Mouse (Mus musculus) forebrain, postnatal 0 days (tissue): ENCODE measurements at regions not wholly inside any gene's neighbourhood (a gene's known extent, or its start where the extent isn't known, plus 50 kb on each side); places are given as distances from the start of the nearest gene placed in this dataset.

Experiments used
- ATAC-seq: fragments of 200-750 bp; cut with Nextera tagmentation; 2 replicates; pipeline ENCODE4 v1.8.0; 2017; ENCODE audit warnings: mild to moderate bottlenecking, moderate library complexity
- DNase-seq: peaks from one replicate; pipeline ENCODE4 v3.0.0-alpha.2; 2015
- H3K27ac ChIP-seq: fragments of 300-500 bp; sonication (generic); 2 replicates; pipeline ENCODE4 v1.5.1; 2014; ENCODE audit warnings: low read depth, mild to moderate bottlenecking, antibody characterized with exemption, low read length, moderate library complexity, mixed read lengths
- H3K27me3 ChIP-seq: fragments of 300-500 bp; sonication (generic); 2 replicates; pipeline ENCODE4 v1.6.1; 2014; ENCODE audit warnings: mild to moderate bottlenecking, low read length, mixed read lengths; ENCODE audit not compliant: insufficient read depth
- H3K36me3 ChIP-seq: fragments of 300-500 bp; sonication (generic); 2 replicates; pipeline ENCODE4 v1.6.1; 2014; ENCODE audit warnings: mild to moderate bottlenecking, moderate library complexity; ENCODE audit not compliant: insufficient read depth
- H3K4me1 ChIP-seq: fragments of 300-500 bp; sonication (generic); 2 replicates; pipeline ENCODE4 v1.6.1; 2014; ENCODE audit warnings: antibody characterized with exemption; ENCODE audit not compliant: insufficient read depth
- H3K4me2 ChIP-seq: fragments of 300-500 bp; sonication (generic); 2 replicates; pipeline ENCODE4 v1.6.1; 2014; ENCODE audit warnings: low read depth, mild to moderate bottlenecking, moderate library complexity
- H3K4me3 ChIP-seq: fragments of 300-500 bp; sonication (generic); 2 replicates; pipeline ENCODE4 v1.5.1; 2014; ENCODE audit warnings: low read depth, low read length, mixed read lengths
- H3K9ac ChIP-seq: fragments of 300-500 bp; sonication (generic); 2 replicates; pipeline ENCODE4 v1.6.1; 2014; ENCODE audit warnings: mild to moderate bottlenecking
- H3K9me3 ChIP-seq: fragments of 300-500 bp; sonication (generic); 2 replicates; pipeline ENCODE4 v1.6.1; 2016; ENCODE audit warnings: low read length
- CTCF ChIP-seq: sonication (generic); IDR thresholded peaks from 2 replicates; pipeline ENCODE4 v1.5.1; 2016; ENCODE audit warnings: antibody characterized with exemption, control low read depth, low read depth
- WGBS: fragments of 180-500 bp; shearing (Covaris S2); extraction: QIAGEN DNeasy Blood & Tissue Kit; methylation state at CpG from one replicate; pipeline ENCODE4 v1.1.7; 2014; 5-methylcytosine and 5-hydroxymethylcytosine counted together

DNA sequence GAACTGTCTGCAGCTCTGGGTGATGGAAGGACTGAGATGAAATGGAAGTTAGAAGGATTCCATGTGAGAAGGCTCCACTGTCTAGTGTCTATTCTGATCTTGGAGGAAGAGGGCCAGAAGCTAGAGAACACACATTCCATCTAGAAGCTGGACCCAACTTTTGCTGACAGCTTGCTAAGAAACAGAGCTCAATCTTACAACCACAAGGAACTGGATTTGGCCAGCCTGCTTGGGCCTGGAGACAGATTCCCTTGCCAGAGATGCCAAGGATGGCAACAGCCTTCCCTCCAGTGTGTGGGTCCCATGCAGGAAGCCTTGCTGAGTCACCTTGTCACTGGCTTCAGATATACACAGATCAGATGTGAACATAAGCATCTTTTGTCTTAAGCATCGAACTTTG lies 591.0 kb downstream of the Tns3 start:
- Histone ChIP-seq H3K9me3 (no peaks in the 10 kb centered on the region), H3K4me3 (no peak overlapping the region), H3K27ac (no peak overlapping the region), H3K4me2 (no peak overlapping the region), H3K9ac (no peak overlapping the region), H3K36me3 (no peaks in the 10 kb centered on the region), H3K4me1 (no peaks in the 10 kb centered on the region), H3K27me3 (no peaks in the 10 kb centered on the region)
- DNase-seq (no peak), ATAC-seq (no peak)
- 87% methylated on average over 1 of the region's 1 CpGs for WGBS
- no peak for TF ChIP-seq CTCF

GRCm38 (mm10) chr11:8068873-8069272 lies 595.5 kb downstream of the Tns3 start:
- no peak for TF ChIP-seq CTCF
- no peak for DNase-seq

DNA sequence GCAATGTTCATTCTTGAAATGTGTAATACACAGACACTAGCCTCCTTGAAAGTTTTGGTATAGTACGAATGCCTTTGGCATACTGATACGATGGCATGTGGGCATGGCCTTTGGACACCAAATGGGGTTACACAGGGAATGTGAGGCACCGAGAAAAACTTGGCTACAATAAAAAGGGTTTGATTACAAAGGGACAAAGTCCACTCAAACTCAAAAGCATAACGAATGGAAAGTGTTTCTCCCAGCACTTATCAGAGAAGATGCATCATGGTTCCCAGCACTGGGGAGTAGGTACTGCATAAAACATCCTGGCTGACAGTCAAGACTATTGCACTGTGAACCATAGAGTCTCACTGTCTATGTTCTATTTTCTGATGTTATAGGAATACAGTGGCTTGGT lies 597.0 kb downstream of the Tns3 start:
- ATAC-seq (no peak), DNase-seq (no peak)
- no peak overlapping the region for H3K4me3 ChIP-seq
- TF ChIP-seq CTCF = no peak
- no peak overlapping the region for H3K27ac ChIP-seq
- no peaks in the 10 kb centered on the region for H3K9me3 ChIP-seq
- no peaks in the 10 kb centered on the region for H3K4me1 ChIP-seq
- H3K9ac ChIP-seq = no peak overlapping the region
- no peaks in the 10 kb centered on the region for H3K27me3 ChIP-seq
- WGBS = 69% methylated on average over 4 of the region's 4 CpGs
- no peaks in the 10 kb centered on the region for H3K36me3 ChIP-seq
- no peak overlapping the region for H3K4me2 ChIP-seq

More at GRCm38 (mm10) chr11:8068873-8069272, 595.5 kb downstream of the Tns3 start:
- H3K27me3 ChIP-seq = no peaks in the 10 kb centered on the region
- H3K36me3 ChIP-seq = no peaks in the 10 kb centered on the region
- 12% methylated on average over 3 of the region's 3 CpGs for WGBS
- peak; percentile 47 for ATAC-seq
- no peak overlapping the region for H3K4me3 ChIP-seq
- H3K9me3 ChIP-seq = no peaks in the 10 kb centered on the region
- no peak overlapping the region for H3K27ac ChIP-seq
- no peaks in the 10 kb centered on the region for H3K4me1 ChIP-seq
- H3K4me2 ChIP-seq = no peak overlapping the region
- H3K9ac ChIP-seq = no peak overlapping the region

- no peak overlapping the region for H3K4me3 ChIP-seq
- no peak overlapping the region for H3K4me2 ChIP-seq
- no peak overlapping the region for H3K9ac ChIP-seq
- no peak overlapping the region for H3K27ac ChIP-seq
- H3K4me1 ChIP-seq = no peaks in the 10 kb centered on the region
- H3K27me3 ChIP-seq = no peaks in the 10 kb centered on the region
- 89% methylated on average over 5 of the region's 5 CpGs for WGBS
- ATAC-seq = no peak
- TF ChIP-seq CTCF = no peak
- no peaks in the 10 kb centered on the region for H3K36me3 ChIP-seq
- H3K9me3 ChIP-seq = no peaks in the 10 kb centered on the region
- DNase-seq = no peak
These were observed 598.5 kb downstream of the Tns3 start for GRCm38 (mm10) chr11:8065811-8066210.

- no peak for ATAC-seq
- Histone ChIP-seq H3K36me3 (no peaks in the 10 kb centered on the region), H3K4me2 (no peak overlapping the region), H3K4me1 (no peaks in the 10 kb centered on the region), H3K4me3 (no peak overlapping the region), H3K27ac (no peak overlapping the region), H3K27me3 (no peaks in the 10 kb centered on the region), H3K9me3 (no peaks in the 10 kb centered on the region), H3K9ac (no peak overlapping the region)
- DNase-seq = no peak
- WGBS = 45% methylated on average over 1 of the region's 1 CpGs
- no peak for TF ChIP-seq CTCF
These were observed 599.2 kb downstream of the Tns3 start for GRCm38 (mm10) chr11:8065086-8065485.

DNA sequence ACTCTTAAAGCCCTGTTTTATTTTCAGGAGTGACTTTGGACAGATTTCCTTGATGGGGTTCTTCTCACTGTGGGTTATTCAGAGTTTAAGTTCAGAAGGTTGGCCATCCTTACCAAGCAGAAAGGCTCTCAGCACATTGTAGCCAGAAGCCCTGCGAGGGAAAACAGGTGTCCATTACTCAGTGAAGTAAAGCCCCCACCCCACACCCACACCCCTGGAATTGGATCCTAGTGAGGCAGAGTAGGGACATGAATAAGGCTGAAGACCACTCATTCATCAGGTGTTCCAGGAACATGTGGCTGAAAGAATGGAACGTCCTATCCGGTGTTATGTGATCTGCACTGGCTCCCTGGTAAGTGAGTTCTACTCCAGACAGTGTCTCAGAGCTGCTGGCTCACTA lies 602.3 kb downstream of the Tns3 start:
- no peaks in the 10 kb centered on the region for H3K36me3 ChIP-seq
- no peaks in the 10 kb centered on the region for H3K4me1 ChIP-seq
- no peak for TF ChIP-seq CTCF
- H3K9ac ChIP-seq = no peak overlapping the region
- no peak overlapping the region for H3K4me2 ChIP-seq
- no peaks in the 10 kb centered on the region for H3K9me3 ChIP-seq
- H3K27me3 ChIP-seq = no peaks in the 10 kb centered on the region
- 90% methylated on average over 3 of the region's 3 CpGs for WGBS
- no peak overlapping the region for H3K27ac ChIP-seq
- no peak for DNase-seq
- no peak for ATAC-seq
- no peak overlapping the region for H3K4me3 ChIP-seq

- H3K27me3 ChIP-seq = no peaks in the 10 kb centered on the region
- 87% methylated on average over 3 of the region's 3 CpGs for WGBS
- no peak overlapping the region for H3K27ac ChIP-seq
- no peaks in the 10 kb centered on the region for H3K9me3 ChIP-seq
- no peaks in the 10 kb centered on the region for H3K4me1 ChIP-seq
- ATAC-seq (no peak), DNase-seq (no peak)
- no peak for TF ChIP-seq CTCF
- no peak overlapping the region for H3K4me3 ChIP-seq
- H3K36me3 ChIP-seq = no peaks in the 10 kb centered on the region
- H3K9ac ChIP-seq = no peak overlapping the region
- no peak overlapping the region for H3K4me2 ChIP-seq
These were observed 602.8 kb downstream of the Tns3 start for GRCm38 (mm10) chr11:8061573-8061972.

GRCm38 (mm10) chr11:8051499-8051898 lies 612.8 kb downstream of the Tns3 start:
- Histone ChIP-seq H3K36me3 (no peaks in the 10 kb centered on the region), H3K4me1 (no peaks in the 10 kb centered on the region), H3K4me3 (no peak overlapping the region), H3K27me3 (no peaks in the 10 kb centered on the region), H3K4me2 (no peak overlapping the region), H3K27ac (no peak overlapping the region), H3K9ac (no peak overlapping the region), H3K9me3 (no peaks in the 10 kb centered on the region)
- no peak for TF ChIP-seq CTCF
- ATAC-seq (no peak), DNase-seq (no peak)
- WGBS = 11% methylated on average over 4 of the region's 4 CpGs
